Mouse (Mus musculus): ENCODE measurements around the gene Tmem145.
"Not testable (repeated sequence)": the region's sequence is repeated elsewhere in the genome, so short reads cannot be mapped to it uniquely, and the experiment has no call there.

Gene Tmem145

GRCm38 (mm10) chr7:25305956-25306613, at the start of gene Tmem145:
TSS of gene Tmem145 (plus strand) at chr7:25306106.
- peak; percentile 69; the same call in 1 of the 2 replicates for ATAC-seq (ENCODE audit: insufficient number of reproducible peaks, low FRiP score, low TSS enrichment)

- ATAC-seq (ENCODE audit: insufficient number of reproducible peaks, low FRiP score, low TSS enrichment), result no peak
These were observed 44.0 kb upstream of the Tmem145 start for GRCm38 (mm10) chr7:25261896-25262295.

GRCm38 (mm10) chr7:25263968-25264870, 41.7 kb upstream of the Tmem145 start:
- no peak for ATAC-seq (ENCODE audit: insufficient number of reproducible peaks, low FRiP score, low TSS enrichment)

GRCm38 (mm10) chr7:25265743-25266142, 40.2 kb upstream of the Tmem145 start:
- not testable (repeated sequence) for ATAC-seq (ENCODE audit: insufficient number of reproducible peaks, low FRiP score, low TSS enrichment)

- no peak for ATAC-seq (ENCODE audit: insufficient number of reproducible peaks, low FRiP score, low TSS enrichment)
These were observed 39.5 kb upstream of the Tmem145 start for GRCm38 (mm10) chr7:25266180-25266962.

GRCm38 (mm10) chr7:25267301-25267750, 38.6 kb upstream of the Tmem145 start, which contains the start of gene Cic:
TSS of gene Cic (plus strand) at chr7:25267704.
- ATAC-seq (ENCODE audit: insufficient number of reproducible peaks, low FRiP score, low TSS enrichment), result peak; percentile 74

GRCm38 (mm10) chr7:25267751-25268463, 38.0 kb upstream of the Tmem145 start:
- peak; percentile 94 for ATAC-seq (ENCODE audit: insufficient number of reproducible peaks, low FRiP score, low TSS enrichment)

GRCm38 (mm10) chr7:25268588-25268987, 37.3 kb upstream of the Tmem145 start:
- ATAC-seq (ENCODE audit: insufficient number of reproducible peaks, low FRiP score, low TSS enrichment), result no peak

GRCm38 (mm10) chr7:25269029-25269428, 36.9 kb upstream of the Tmem145 start:
- no peak for ATAC-seq (ENCODE audit: insufficient number of reproducible peaks, low FRiP score, low TSS enrichment)

- no peak for ATAC-seq (ENCODE audit: insufficient number of reproducible peaks, low FRiP score, low TSS enrichment)
These were observed 36.2 kb upstream of the Tmem145 start for GRCm38 (mm10) chr7:25269545-25270271.

GRCm38 (mm10) chr7:25270652-25271633, 35.0 kb upstream of the Tmem145 start:
- ATAC-seq (ENCODE audit: insufficient number of reproducible peaks, low FRiP score, low TSS enrichment), result no peak

- no peak for ATAC-seq (ENCODE audit: insufficient number of reproducible peaks, low FRiP score, low TSS enrichment)
These were observed 34.1 kb upstream of the Tmem145 start for GRCm38 (mm10) chr7:25271651-25272444.

GRCm38 (mm10) chr7:25272445-25273258, 33.3 kb upstream of the Tmem145 start:
- no peak for ATAC-seq (ENCODE audit: insufficient number of reproducible peaks, low FRiP score, low TSS enrichment)

- ATAC-seq (ENCODE audit: insufficient number of reproducible peaks, low FRiP score, low TSS enrichment), result no peak
These were observed 32.4 kb upstream of the Tmem145 start for GRCm38 (mm10) chr7:25273259-25274241.

GRCm38 (mm10) chr7:25274571-25274970, 31.3 kb upstream of the Tmem145 start:
- no peak for ATAC-seq (ENCODE audit: insufficient number of reproducible peaks, low FRiP score, low TSS enrichment)

Data from cerebellum, adult (tissue).